Mouse (Mus musculus) lung, postnatal 4 days (tissue): ENCODE results near the gene Igf1r.

Experiments
- DNase-seq, 2 experiments: peaks; one replicate each; pipeline ENCODE4 v3.0.0; 2021

Igf1r gene

DNA sequence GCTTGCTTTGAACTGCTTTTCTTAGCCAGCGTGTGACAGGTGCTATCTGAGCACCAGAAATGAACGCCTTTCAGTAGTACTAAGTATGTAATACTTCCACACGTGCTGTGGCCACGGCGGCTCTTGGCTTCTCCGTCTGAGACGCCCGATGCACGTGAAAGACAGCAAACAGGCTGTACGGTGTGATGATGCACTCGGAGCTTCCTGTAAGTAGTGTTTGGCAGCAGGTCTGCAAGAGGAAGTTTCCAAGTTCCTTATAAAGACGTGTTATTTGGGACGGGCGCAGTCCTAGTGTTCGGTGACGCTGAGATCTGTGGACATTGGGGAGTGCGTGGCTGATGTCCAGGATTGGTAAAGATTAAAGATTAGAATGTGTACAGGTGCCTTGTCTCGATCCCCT lies 5.4 kb downstream of the Igf1r start:
- DNase-seq: peak; percentile 36 to 43

DNA sequence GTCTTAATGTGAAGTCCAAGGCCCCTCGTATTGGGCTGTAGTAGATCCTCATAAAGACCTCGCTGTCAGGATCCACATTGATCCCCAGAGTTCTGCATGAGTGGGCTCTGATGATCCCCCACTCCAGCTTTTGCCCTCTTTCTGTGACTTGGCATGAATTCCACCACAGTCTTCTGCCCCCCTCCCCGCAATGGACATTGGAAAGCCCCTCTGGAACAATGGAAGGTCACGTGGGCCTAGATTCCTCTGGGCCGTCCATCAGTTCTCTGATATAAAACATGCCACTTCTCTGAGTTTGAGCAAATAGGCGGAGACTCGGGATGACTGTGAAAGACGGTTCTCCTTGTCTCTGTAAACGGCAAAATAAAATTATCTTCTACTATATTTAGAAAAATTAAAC lies 8.1 kb downstream of the Igf1r start:
- DNase-seq: no peak

DNA sequence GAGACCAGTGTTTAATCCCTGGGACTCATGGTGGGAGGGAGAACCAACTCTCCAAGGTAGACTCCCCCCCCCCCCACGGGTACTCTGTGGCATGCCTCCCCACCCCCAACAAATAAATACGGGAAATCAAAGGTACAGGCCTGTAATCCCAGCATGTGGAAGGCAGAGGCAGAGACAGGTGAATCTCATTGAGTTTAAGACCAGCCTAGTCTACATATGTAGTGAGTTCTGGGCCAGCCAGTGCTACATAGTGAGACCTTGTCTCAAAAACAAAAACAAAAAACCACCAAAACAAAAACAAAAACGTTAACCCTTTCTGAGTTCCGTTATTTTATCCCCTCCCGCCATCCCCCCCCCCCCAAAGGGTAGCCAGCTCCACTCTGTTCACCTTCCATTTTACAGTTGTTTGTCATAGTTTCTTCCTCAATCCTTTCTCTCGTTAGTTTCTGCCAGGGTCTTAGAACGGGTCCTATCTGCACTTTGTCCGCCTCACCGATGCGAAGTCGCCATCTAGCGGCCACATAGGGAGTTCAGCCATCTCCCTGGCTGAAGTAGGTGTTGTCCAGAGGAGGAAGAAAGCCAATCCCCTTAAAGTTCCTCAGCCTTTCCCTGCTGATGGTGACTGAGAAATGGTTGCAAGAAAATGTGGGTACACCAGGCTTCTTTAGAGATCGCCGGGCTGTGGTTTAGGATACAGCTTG lies 9.1 kb downstream of the Igf1r start:
- peak; percentile 84 to 90 for DNase-seq

DNA sequence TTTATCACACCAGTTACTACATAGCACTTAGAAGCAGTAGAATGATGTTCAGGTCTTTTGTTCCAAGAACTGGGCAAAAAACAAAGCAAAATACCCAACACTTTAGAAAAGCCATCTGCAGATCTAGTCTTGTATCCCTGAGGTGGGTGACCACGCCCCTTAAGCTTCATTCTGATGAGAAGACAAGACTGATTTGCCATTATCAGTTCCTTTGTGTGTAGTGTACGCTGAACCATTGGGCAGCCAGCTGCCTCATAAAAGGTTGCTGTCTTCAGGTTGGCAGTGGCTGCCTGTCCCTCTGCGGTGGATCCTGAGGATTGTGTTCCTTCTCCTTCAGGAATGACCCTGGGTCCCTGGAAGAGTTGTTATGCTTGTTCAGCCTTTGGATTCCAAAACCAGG lies 11.1 kb downstream of the Igf1r start:
- no peak for DNase-seq

GRCm38 (mm10) chr7:67968394-67968793 lies 15.8 kb downstream of the Igf1r start:
- peak in 1 of 2 experiments; percentile 36 for DNase-seq

- no peak for DNase-seq
Measured at GRCm38 (mm10) chr7:67969076-67969475, 16.4 kb downstream of the Igf1r start.

- DNase-seq: peak in 1 of 2 experiments; percentile 45
Measured at GRCm38 (mm10) chr7:67973180-67974014, 20.8 kb downstream of the Igf1r start.

DNA sequence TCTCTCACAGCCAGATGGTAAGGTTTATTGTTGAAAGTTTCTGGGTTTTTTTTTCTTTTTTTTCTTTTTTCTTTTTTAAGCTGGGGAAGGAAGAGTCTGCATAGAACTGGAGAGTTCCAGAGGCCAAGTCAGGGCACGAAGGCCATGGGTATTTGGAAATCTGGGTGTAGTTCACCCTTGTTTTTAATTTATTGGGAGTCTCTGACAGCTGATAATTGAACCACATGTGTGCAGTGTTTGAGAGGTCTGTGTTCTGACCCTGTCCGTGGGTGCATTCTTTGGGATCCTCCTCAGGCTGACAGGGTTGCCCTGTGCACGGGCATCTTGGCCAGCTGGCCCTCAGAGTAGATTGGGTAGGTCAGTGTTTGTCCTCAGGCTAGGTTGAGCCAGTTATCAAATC lies 29.3 kb downstream of the Igf1r start:
- no peak for DNase-seq

DNA sequence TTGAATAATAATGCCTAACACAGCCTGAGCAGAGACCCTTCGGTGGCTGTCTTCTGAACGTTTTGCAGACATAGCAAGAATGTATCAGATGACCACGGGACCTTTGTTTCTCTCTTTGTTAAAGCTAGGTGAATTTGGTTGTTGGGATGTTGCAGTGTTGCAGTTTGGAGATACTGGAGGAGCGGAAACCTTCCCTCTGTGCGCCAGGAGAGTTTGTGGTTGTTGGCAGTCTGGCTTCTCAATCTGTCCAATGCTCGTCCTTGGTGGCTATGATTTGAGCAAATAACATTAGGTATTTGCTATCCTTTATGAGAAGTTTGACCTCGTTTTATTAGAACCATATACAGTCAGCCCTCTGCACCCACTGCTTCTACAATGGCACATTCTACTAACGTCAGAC lies 30.2 kb downstream of the Igf1r start:
- no peak for DNase-seq

DNA sequence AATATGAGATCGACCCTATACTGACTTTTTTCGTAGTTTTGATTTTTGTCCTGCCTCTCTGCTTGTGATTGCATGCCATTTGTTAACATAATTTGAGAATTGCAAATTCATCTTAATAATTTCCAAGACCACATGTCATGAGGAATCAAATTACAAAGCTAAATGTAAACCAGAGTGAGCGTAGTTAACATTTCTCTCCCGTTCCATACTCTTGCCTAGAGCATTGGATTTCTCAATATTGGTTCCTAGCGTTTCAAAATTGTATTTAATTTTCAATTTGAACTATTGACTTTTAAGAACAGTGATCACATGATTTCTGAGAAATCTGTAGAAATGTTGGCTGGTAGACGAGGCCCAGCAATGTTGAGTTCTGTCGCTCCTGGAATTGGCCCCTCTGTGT lies 30.8 kb downstream of the Igf1r start:
- no peak for DNase-seq

DNA sequence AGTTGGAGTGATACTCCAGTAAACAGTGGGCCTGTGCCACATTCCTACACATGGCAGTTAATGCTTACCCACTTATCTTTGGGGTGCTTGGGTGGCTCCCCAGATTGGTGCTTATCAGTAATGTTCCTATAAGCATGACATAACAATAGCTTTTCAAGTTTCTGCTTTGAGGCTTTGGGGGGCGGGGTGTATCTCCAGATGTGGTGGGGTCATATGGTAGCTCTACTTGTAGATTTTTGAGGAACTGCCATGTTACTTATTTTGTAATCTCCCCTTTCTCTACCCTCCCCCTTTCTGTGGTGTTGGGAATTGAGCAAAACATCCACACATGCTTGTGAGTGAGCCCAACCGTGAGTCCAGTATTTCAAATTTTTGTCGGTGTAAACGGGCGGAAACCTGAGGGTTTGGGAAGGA lies 32.4 kb downstream of the Igf1r start:
- DNase-seq: peak in 1 of 2 experiments; percentile 23

GRCm38 (mm10) chr7:67985511-67985910 lies 32.9 kb downstream of the Igf1r start:
- no peak for DNase-seq

DNA sequence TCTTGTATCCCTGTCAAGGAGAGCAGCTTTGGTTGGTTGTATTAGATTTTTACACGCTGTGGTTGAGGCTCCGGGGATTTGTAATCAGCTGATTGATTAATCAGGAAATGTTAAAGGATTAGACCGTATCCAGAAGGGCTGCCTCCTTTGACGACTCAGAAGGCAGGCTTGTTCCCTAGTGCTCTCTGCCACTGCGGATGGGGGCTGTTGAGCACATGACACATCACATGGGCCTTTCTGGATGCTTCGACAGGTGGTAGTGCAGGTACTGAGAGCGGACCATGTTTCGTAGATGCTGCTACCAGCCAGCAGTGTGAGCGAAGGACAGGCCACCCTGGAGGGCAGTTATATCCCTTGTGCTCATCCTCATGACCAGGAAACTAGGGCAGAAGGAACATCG lies 33.6 kb downstream of the Igf1r start:
- DNase-seq: no peak

- DNase-seq: no peak
Measured at GRCm38 (mm10) chr7:67986816-67987215, 34.2 kb downstream of the Igf1r start.

- DNase-seq: no peak
Measured at GRCm38 (mm10) chr7:67989376-67989775, 36.7 kb downstream of the Igf1r start.

DNA sequence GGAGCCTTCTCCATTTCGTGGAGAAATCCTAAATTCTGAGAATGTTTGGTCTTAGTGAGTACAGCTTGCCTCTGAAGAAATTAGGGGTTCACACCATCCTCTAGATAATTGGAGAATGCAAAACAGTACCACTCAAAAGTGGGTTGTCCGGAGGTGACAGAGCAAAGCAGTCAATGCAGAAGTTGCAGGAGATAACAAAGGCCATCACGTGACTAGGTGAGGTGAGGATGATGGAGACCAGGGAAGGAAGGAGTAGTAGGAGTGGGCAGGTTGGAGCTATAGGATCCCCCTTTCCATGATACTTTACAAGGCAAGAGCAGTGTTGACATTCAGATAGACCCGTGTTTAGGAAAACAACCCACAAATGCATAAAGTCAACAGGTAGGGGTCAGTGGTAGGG lies 41.0 kb downstream of the Igf1r start:
- no peak for DNase-seq

- DNase-seq: no peak
Measured at GRCm38 (mm10) chr7:67994346-67994858, 41.8 kb downstream of the Igf1r start.

DNA sequence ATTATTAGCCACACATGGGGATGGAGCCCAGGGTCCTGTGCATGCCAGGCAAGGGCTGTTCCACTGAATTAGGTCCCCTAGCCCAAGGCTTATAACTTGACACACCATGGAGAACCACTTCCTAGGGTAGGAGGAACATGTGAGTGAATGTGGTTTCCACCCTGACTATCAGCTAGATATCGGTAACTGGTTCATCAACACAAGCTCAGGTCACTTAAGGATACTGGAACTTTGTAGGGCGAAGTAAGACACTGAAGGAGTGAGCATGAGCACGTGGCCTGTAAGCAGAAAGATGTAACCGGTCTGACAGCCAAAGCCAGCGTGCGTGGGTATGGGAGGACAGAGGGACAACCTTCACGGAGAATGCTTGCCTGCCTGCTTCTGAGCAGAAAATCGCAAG lies 42.6 kb downstream of the Igf1r start:
- DNase-seq: no peak

GRCm38 (mm10) chr7:67996202-67996960 lies 43.8 kb downstream of the Igf1r start:
- DNase-seq: no peak

DNA sequence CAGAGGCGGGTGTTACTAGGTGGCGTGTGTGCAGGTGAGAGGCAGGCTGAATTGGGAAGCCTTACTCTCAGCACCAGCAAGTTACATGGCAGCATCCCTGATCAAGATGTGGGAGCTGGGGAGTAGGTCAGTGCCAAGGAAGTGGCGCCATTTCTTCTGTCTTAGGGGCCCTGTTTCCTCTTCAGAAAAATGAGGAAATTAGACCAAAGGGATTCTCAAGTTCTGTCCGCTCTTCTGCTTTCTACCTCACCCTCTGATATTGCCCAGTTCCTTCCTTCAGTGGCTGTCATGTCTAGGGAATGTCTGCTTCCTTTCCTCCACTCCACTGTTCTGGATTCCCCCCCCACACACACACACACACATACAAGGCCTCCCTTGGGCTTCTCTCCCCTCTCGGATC lies 48.6 kb downstream of the Igf1r start:
- no peak for DNase-seq

DNA sequence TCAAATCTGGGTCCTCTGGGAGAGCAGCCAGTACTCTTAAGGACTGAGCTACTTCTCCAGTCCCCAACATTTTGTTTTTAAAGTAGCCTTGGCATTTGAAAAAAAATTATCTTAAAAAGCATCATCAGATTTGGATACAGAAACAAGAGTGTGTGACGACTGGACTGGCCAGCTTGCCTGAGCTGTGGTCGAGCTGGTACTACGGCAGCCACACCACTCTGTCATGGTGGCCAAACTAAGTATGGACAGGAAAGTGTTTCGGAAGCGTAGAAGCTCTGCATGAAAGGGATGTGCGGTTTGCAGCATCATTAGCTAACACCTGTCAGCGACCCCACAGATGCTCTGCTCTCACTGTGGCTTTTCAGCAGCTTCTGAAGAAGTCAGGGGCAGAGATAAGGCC lies 53.4 kb downstream of the Igf1r start:
- DNase-seq: no peak

- DNase-seq: no peak
Measured at GRCm38 (mm10) chr7:68006496-68006895, 53.9 kb downstream of the Igf1r start.

DNA sequence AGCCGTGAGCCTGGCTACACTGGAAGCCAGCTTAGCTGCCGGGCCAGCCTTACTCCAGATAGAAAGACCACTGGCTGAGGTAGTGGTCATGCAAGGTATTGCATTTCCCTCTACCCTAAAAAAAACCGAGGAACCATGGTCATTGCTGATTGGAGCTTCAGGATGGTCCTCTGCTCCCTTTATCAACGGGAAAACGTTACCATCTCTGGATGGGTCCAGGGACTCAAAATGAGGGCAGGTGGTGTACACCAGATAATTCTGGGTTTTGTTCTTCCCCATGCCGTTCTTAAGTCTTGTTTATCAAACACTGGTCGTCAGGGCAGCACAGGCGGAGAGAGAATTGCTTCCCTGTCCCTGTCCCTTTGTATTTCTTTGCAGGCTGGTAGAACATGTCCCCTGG lies 57.0 kb downstream of the Igf1r start:
- no peak for DNase-seq
